Mouse (Mus musculus): Measurements from ENCODE around the gene Slc7a5. TPM values are rescaled to one million over a fixed set of nuclear protein-coding genes. Genes with fewer than 3 reads are reported as not detected.

The Slc7a5 gene
- polyA plus RNA-seq, 1 experiment from 2014 or later = 37.1 TPM

DNA sequence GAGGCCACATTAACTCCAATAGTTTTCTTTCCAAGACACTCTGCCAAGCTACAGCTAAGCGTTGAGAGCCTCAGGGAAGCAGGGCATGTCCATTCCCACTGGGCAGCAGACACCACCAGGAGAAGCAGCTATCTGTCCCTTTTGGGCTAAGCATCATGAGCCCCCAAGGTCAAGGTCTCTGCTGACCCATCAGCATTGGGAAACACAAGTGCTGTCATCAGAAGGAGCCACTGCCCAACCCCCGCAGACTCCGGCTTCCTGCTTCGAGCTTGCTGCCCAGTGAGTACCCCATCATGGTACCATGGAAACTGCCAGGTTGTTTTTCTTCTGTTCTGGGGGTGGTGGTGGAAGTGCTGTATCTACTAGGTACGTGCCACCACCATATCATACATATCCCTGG lies 39.3 kb downstream of the Slc7a5 start:
- DNase-seq (ENCODE audit: low spot score) (no peak), ATAC-seq (replicated peaks; ENCODE audit: low FRiP score) (no peak)
- 89% methylated on average over 5 of the region's 5 CpGs for WGBS
- Histone ChIP-seq H3K9ac (ENCODE audit: low read length) (no peak overlapping the region), H3K9me3 (ENCODE audit: control insufficient read depth, low read length) (no peaks in the 10 kb centered on the region), H3K4me1 (replicated peaks; ENCODE audit: control insufficient read depth, insufficient read depth, low read length) (0 out of 2 replicates have a peak, but pooled peaks cover 4% of the 10 kb centered on the region), H3K4me2 (ENCODE audit: low read depth, low read length, severe bottlenecking) (no peak overlapping the region), H3K27ac (ENCODE audit: low read depth, low read length) (no peak overlapping the region), H3K36me3 (ENCODE audit: control insufficient read depth, insufficient read depth, low read length) (no peaks in the 10 kb centered on the region), H3K4me3 (ENCODE audit: low read depth, low read length) (no peak overlapping the region), H3K27me3 (ENCODE audit: control insufficient read depth, insufficient read depth, low read length) (no peaks in the 10 kb centered on the region)

- ATAC-seq (replicated peaks; ENCODE audit: low FRiP score) (no peak), DNase-seq (ENCODE audit: low spot score) (no peak)
- H3K4me3 ChIP-seq (ENCODE audit: low read depth, low read length) = no peak overlapping the region
- H3K27me3 ChIP-seq (ENCODE audit: control insufficient read depth, insufficient read depth, low read length) = no peaks in the 10 kb centered on the region
- 80% methylated on average over 8 of the region's 8 CpGs for WGBS
- no peak overlapping the region for H3K9ac ChIP-seq (ENCODE audit: low read length)
- no peaks in the 10 kb centered on the region for H3K9me3 ChIP-seq (ENCODE audit: control insufficient read depth, low read length)
- no peak overlapping the region for H3K27ac ChIP-seq (ENCODE audit: low read depth, low read length)
- H3K4me1 ChIP-seq (replicated peaks; ENCODE audit: control insufficient read depth, insufficient read depth, low read length) = no peaks in the 10 kb centered on the region
- no peak overlapping the region for H3K4me2 ChIP-seq (ENCODE audit: low read depth, low read length, severe bottlenecking)
- no peaks in the 10 kb centered on the region for H3K36me3 ChIP-seq (ENCODE audit: control insufficient read depth, insufficient read depth, low read length)
Observed at GRCm38 (mm10) chr8:121865356-121865755, 42.1 kb downstream of the Slc7a5 start.

DNA sequence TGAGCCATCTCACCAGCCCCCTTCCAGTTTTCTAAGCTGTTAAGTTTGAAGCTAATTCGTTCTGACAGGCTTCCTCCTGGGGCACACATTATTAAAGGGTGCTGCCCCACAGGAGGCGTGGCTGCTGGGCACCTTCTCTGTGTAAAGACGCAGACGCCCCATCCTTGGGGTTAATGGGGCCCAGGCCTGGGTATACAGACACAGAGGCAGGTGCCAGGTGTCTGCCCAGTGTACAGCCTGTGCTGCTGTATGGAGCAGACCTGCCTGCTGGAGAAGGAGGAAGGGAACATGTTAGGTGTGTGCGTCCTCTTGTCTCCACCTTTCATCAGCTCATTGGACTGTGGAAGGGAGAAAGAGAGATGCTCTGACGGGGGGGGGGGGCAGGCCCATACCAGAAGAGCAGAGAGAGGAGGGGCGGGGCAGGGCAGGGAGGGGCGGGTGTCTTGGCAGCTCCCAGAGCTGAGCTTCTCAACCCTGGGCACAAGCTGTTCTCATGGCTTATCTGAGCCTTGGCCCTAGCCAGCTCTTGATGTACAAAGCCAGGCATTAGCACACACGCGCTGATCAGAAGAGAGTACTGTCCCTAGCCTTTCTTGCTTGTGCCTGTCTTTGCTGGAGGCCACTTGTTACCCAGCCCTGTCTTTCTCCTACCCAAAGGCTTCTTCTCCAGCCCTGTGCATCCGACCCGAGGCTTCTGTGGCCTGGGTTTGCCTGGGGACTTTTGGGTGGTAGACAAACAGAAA lies 45.5 kb downstream of the Slc7a5 start:
- no peak overlapping the region for H3K4me3 ChIP-seq (ENCODE audit: low read depth, low read length)
- no peak overlapping the region for H3K9ac ChIP-seq (ENCODE audit: low read length)
- no peak overlapping the region for H3K4me2 ChIP-seq (ENCODE audit: low read depth, low read length, severe bottlenecking)
- H3K9me3 ChIP-seq (ENCODE audit: control insufficient read depth, low read length) = no peaks in the 10 kb centered on the region
- DNase-seq (ENCODE audit: low spot score) (no peak), ATAC-seq (replicated peaks; ENCODE audit: low FRiP score) (no peak)
- no peaks in the 10 kb centered on the region for H3K36me3 ChIP-seq (ENCODE audit: control insufficient read depth, insufficient read depth, low read length)
- no peaks in the 10 kb centered on the region for H3K4me1 ChIP-seq (replicated peaks; ENCODE audit: control insufficient read depth, insufficient read depth, low read length)
- 83% methylated on average over 10 of the region's 12 CpGs for WGBS
- no peaks in the 10 kb centered on the region for H3K27me3 ChIP-seq (ENCODE audit: control insufficient read depth, insufficient read depth, low read length)
- H3K27ac ChIP-seq (ENCODE audit: low read depth, low read length) = no peak overlapping the region

GRCm38 (mm10) chr8:121861276-121861675 lies 46.2 kb downstream of the Slc7a5 start:
- H3K4me2 ChIP-seq (ENCODE audit: low read depth, low read length, severe bottlenecking) = no peak overlapping the region
- no peaks in the 10 kb centered on the region for H3K4me1 ChIP-seq (replicated peaks; ENCODE audit: control insufficient read depth, insufficient read depth, low read length)
- no peak overlapping the region for H3K9ac ChIP-seq (ENCODE audit: low read length)
- H3K27me3 ChIP-seq (ENCODE audit: control insufficient read depth, insufficient read depth, low read length) = no peaks in the 10 kb centered on the region
- no peak for DNase-seq (ENCODE audit: low spot score)
- ATAC-seq (replicated peaks; ENCODE audit: low FRiP score) = no peak
- 63% methylated on average over 6 of the region's 6 CpGs for WGBS
- H3K4me3 ChIP-seq (ENCODE audit: low read depth, low read length) = no peak overlapping the region
- H3K36me3 ChIP-seq (ENCODE audit: control insufficient read depth, insufficient read depth, low read length) = no peaks in the 10 kb centered on the region
- H3K27ac ChIP-seq (ENCODE audit: low read depth, low read length) = no peak overlapping the region
- H3K9me3 ChIP-seq (ENCODE audit: control insufficient read depth, low read length) = no peaks in the 10 kb centered on the region

GRCm38 (mm10) chr8:121857747-121858146 lies 49.7 kb downstream of the Slc7a5 start:
- ATAC-seq (replicated peaks; ENCODE audit: low FRiP score) = no peak
- no peak overlapping the region for H3K9ac ChIP-seq (ENCODE audit: low read length)
- DNase-seq (ENCODE audit: low spot score) = no peak
- H3K27ac ChIP-seq (ENCODE audit: low read depth, low read length) = no peak overlapping the region
- no peak overlapping the region for H3K4me2 ChIP-seq (ENCODE audit: low read depth, low read length, severe bottlenecking)
- 50% methylated on average over 2 of the region's 2 CpGs for WGBS
- H3K4me1 ChIP-seq (replicated peaks; ENCODE audit: control insufficient read depth, insufficient read depth, low read length) = no peaks in the 10 kb centered on the region
- H3K36me3 ChIP-seq (ENCODE audit: control insufficient read depth, insufficient read depth, low read length) = no peaks in the 10 kb centered on the region
- no peaks in the 10 kb centered on the region for H3K27me3 ChIP-seq (ENCODE audit: control insufficient read depth, insufficient read depth, low read length)
- H3K9me3 ChIP-seq (ENCODE audit: control insufficient read depth, low read length) = no peaks in the 10 kb centered on the region
- H3K4me3 ChIP-seq (ENCODE audit: low read depth, low read length) = no peak overlapping the region

DNA sequence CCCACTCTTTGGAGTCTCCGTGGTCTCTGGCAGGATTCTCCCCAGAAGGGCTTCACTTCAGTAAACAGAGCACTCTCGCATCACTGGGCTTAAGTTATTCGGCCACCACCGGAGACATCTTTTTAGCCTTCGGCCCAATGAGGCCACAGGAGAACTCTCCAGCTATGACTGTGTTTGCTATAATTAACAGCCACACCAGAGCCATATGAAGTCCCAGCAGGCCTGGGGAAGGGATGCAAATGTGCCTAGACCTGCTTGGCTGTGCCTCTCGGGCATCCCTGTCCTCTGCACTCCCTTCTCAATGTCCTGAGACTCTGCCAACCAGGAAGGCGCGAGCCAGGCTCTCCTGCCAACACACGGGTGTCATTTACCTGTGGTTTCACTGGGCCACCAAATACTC lies 50.2 kb downstream of the Slc7a5 start:
- no peaks in the 10 kb centered on the region for H3K9me3 ChIP-seq (ENCODE audit: control insufficient read depth, low read length)
- H3K27ac ChIP-seq (ENCODE audit: low read depth, low read length) = no peak overlapping the region
- whole genome bisulfite sequencing = 62% methylated on average over 9 of the region's 9 CpGs
- DNase-seq (ENCODE audit: low spot score) (no peak), ATAC-seq (replicated peaks; ENCODE audit: low FRiP score) (no peak)
- no peaks in the 10 kb centered on the region for H3K27me3 ChIP-seq (ENCODE audit: control insufficient read depth, insufficient read depth, low read length)
- H3K9ac ChIP-seq (ENCODE audit: low read length) = no peak overlapping the region
- H3K4me2 ChIP-seq (ENCODE audit: low read depth, low read length, severe bottlenecking) = no peak overlapping the region
- no peaks in the 10 kb centered on the region for H3K36me3 ChIP-seq (ENCODE audit: control insufficient read depth, insufficient read depth, low read length)
- H3K4me3 ChIP-seq (ENCODE audit: low read depth, low read length) = no peak overlapping the region
- H3K4me1 ChIP-seq (replicated peaks; ENCODE audit: control insufficient read depth, insufficient read depth, low read length) = no peaks in the 10 kb centered on the region

GRCm38 (mm10) chr8:121856071-121856746 lies 51.3 kb downstream of the Slc7a5 start:
- Histone ChIP-seq H3K4me2 (ENCODE audit: low read depth, low read length, severe bottlenecking) (no peak overlapping the region), H3K9me3 (ENCODE audit: control insufficient read depth, low read length) (no peaks in the 10 kb centered on the region), H3K9ac (ENCODE audit: low read length) (no peak overlapping the region), H3K36me3 (ENCODE audit: control insufficient read depth, insufficient read depth, low read length) (no peaks in the 10 kb centered on the region), H3K4me1 (replicated peaks; ENCODE audit: control insufficient read depth, insufficient read depth, low read length) (peaks cover 4% of the 10 kb centered on the region), H3K27ac (ENCODE audit: low read depth, low read length) (no peak overlapping the region), H3K27me3 (ENCODE audit: control insufficient read depth, insufficient read depth, low read length) (no peaks in the 10 kb centered on the region), H3K4me3 (ENCODE audit: low read depth, low read length) (no peak overlapping the region)
- WGBS = 90% methylated on average over 14 of the region's 14 CpGs
- DNase-seq (ENCODE audit: low spot score) = no peak
- no peak for ATAC-seq (replicated peaks; ENCODE audit: low FRiP score)

- H3K27ac ChIP-seq (ENCODE audit: low read depth, low read length) = no peak overlapping the region
- no peak overlapping the region for H3K4me3 ChIP-seq (ENCODE audit: low read depth, low read length)
- DNase-seq (ENCODE audit: low spot score) (no peak), ATAC-seq (replicated peaks; ENCODE audit: low FRiP score) (no peak)
- peaks cover 6% of the 10 kb centered on the region for H3K4me1 ChIP-seq (replicated peaks; ENCODE audit: control insufficient read depth, insufficient read depth, low read length)
- H3K36me3 ChIP-seq (ENCODE audit: control insufficient read depth, insufficient read depth, low read length) = no peaks in the 10 kb centered on the region
- H3K4me2 ChIP-seq (ENCODE audit: low read depth, low read length, severe bottlenecking) = no peak overlapping the region
- no peak overlapping the region for H3K9ac ChIP-seq (ENCODE audit: low read length)
- no peaks in the 10 kb centered on the region for H3K27me3 ChIP-seq (ENCODE audit: control insufficient read depth, insufficient read depth, low read length)
- no peaks in the 10 kb centered on the region for H3K9me3 ChIP-seq (ENCODE audit: control insufficient read depth, low read length)
- 92% methylated on average over 2 of the region's 2 CpGs for WGBS
Observed at GRCm38 (mm10) chr8:121853586-121853985, 53.9 kb downstream of the Slc7a5 start.

DNA sequence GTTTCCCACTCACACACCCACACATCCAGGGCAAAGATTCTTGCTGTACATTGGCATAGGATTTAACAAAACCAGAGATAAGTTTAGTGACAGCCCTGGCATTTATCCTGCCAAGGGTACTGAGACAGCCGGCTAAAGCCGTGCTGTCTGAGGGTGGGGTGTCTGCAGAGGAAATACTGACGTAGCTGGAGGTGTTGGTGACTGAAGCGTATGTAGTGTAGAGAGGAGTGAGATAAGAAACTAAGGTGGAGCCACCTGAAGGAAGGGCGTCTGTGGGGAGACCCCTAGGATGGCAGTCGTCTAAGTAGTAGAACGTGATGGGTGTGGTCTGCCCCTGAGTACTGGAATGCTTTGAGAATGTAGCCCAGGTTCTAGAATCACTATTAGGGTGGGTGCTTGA lies 55.0 kb downstream of the Slc7a5 start:
- 65% methylated on average over 7 of the region's 7 CpGs for WGBS

More for the DNA sequence above, 55.0 kb downstream of the Slc7a5 start:
- no peak overlapping the region for H3K27ac ChIP-seq (ENCODE audit: low read depth, low read length)
- no peak overlapping the region for H3K4me3 ChIP-seq (ENCODE audit: low read depth, low read length)
- H3K9me3 ChIP-seq (ENCODE audit: control insufficient read depth, low read length) = no peaks in the 10 kb centered on the region
- H3K4me2 ChIP-seq (ENCODE audit: low read depth, low read length, severe bottlenecking) = no peak overlapping the region
- no peaks in the 10 kb centered on the region for H3K27me3 ChIP-seq (ENCODE audit: control insufficient read depth, insufficient read depth, low read length)
- H3K36me3 ChIP-seq (ENCODE audit: control insufficient read depth, insufficient read depth, low read length) = no peaks in the 10 kb centered on the region
- DNase-seq (ENCODE audit: low spot score) = no peak
- no peak overlapping the region for H3K9ac ChIP-seq (ENCODE audit: low read length)
- peaks cover 6% of the 10 kb centered on the region for H3K4me1 ChIP-seq (replicated peaks; ENCODE audit: control insufficient read depth, insufficient read depth, low read length)
- no peak for ATAC-seq (replicated peaks; ENCODE audit: low FRiP score)

All from forebrain, embryonic 11.5 days (tissue).